ENCODE assay signal across 14 mouse cellular contexts in the genomic region with DNA sequence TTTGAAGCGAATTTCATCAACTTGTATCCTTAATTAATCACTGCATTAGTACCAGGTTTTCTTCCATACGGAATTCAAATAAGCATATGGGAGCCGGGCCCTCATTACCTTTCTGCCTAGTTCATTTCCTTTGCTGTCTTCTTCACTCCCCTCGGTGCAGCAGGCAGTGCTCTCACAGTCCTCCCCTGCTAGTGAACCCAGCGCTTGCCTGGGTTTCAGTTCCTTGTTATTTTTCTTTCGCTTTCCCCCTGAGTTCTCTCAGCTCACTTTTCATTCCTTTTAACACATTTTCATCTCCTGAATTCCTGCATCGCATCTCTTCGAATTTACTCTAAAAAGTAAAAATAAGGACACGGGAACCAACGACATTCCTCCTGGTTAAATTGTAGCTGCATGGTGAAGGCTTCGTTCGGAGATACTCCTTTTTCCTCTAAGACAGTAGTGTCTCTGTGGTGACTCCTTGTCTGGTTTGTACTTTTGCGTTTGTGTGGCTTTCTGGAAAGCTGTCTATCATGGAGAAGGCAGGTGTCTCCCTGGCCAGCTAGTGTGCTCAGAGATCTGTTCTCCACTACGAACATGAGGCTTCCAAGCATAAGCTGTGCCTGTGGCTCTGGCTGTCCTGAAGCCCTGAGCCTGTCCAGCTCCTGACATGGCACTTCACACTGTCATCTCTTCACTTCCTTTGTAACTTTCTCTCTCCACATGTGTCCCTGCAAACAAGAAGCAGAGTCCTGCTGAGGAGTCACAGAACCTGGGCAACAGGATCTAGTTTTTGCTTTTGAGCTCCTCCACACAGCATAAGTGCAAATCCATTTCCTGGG.
DNase-seq lines count a peak whose midpoint lies in the region; ATAC-seq and TF ChIP-seq lines count a peak whose summit lies in the region.
"Had no signal": no experiment of that assay in that cellular context is flagged by ENCODE, and none has a peak within 500 bp of the region (broad histone marks: within the 10 kb centered on the region; RNA-seq: fewer than 3 reads in every experiment).

No protein-coding gene starts in this region.

- no peak for DNase-seq in layer of hippocampus, adult 2 months (ENCODE audit: low spot score in 2 of 2)
- no peak for DNase-seq in layer of hippocampus, adult 8-10 months (ENCODE audit: low spot score in 2 of 2)
- DNase-seq in Muller cell, postnatal 12 days (ENCODE audit: inconsistent ontology term), result no peak
- DNase-seq: adrenal gland, adult 8-10 months; cerebellum, postnatal 25 days; forebrain, postnatal 0 days; gastrocnemius, postnatal 25 days; lung, adult 2 months; right cerebral cortex, postnatal 4 days had no signal

- H3K4me2 ChIP-seq in forebrain, embryonic 15.5 days (replicated peaks), result no peak overlapping the region
- no peak overlapping the region for H3K4me2 ChIP-seq in forebrain, embryonic 16.5 days (ENCODE audit: low read length)

- no peak overlapping the region for H3K9ac ChIP-seq in forebrain, embryonic 15.5 days (replicated peaks)
- H3K9ac ChIP-seq in forebrain, embryonic 16.5 days (replicated peaks; ENCODE audit: low read depth, low read length), result no peak overlapping the region
- H3K9ac ChIP-seq: forebrain, postnatal 0 days had no signal

- H3K27me3 ChIP-seq in forebrain, embryonic 15.5 days, result no peaks in the 10 kb centered on the region
- H3K27me3 ChIP-seq in forebrain, embryonic 16.5 days (replicated peaks; ENCODE audit: control insufficient read depth, insufficient read depth, low read length), result no peaks in the 10 kb centered on the region

- no peak for TF ChIP-seq CTCF in layer of hippocampus, adult 2 months (conservative IDR thresholded peaks at IDR 0.05)
- TF ChIP-seq CTCF in bone marrow, adult 2 months (IDR thresholded peaks at IDR 0.05; ENCODE audit: control insufficient read depth, insufficient read depth, low read length), result no peak

- H3K27ac ChIP-seq in forebrain, embryonic 15.5 days (replicated peaks), result 0 out of 2 replicates have a peak overlapping the region, but pooled peaks have one; percentile 7
- no peak overlapping the region for H3K27ac ChIP-seq in forebrain, embryonic 16.5 days (ENCODE audit: low read length)
- peak overlapping the region; percentile 63 for H3K27ac ChIP-seq in layer of hippocampus, adult 2 months
- H3K27ac ChIP-seq in bone marrow, adult 2 months (ENCODE audit: control insufficient read depth, insufficient read depth, low read depth, low read length, poor library complexity), result 0 out of 2 replicates have a peak overlapping the region, but pooled peaks have one; percentile 45

- 57% methylated on average over 14 of the region's 14 CpGs for WGBS in forebrain, embryonic 15.5 days
- 57% methylated on average over 14 of the region's 14 CpGs for WGBS in forebrain, embryonic 16.5 days
- WGBS in bone marrow, adult 2 months, result 43% methylated on average over 14 of the region's 14 CpGs

- no peaks in the 10 kb centered on the region for H3K36me3 ChIP-seq in forebrain, embryonic 15.5 days
- H3K36me3 ChIP-seq in forebrain, embryonic 16.5 days (ENCODE audit: control insufficient read depth, insufficient read depth), result no peaks in the 10 kb centered on the region

- no peak overlapping the region for H3K4me3 ChIP-seq in forebrain, embryonic 15.5 days
- no peak overlapping the region for H3K4me3 ChIP-seq in forebrain, embryonic 16.5 days (replicated peaks; ENCODE audit: low read length)
- no peak overlapping the region for H3K4me3 ChIP-seq in layer of hippocampus, adult 2 months
- no peak overlapping the region for H3K4me3 ChIP-seq in bone marrow, adult 2 months (replicated peaks; ENCODE audit: control insufficient read depth, low read depth, low read length)

- no peaks in the 10 kb centered on the region for H3K9me3 ChIP-seq in forebrain, embryonic 15.5 days
- H3K9me3 ChIP-seq in forebrain, embryonic 16.5 days (ENCODE audit: control insufficient read depth, low read length), result no peaks in the 10 kb centered on the region

- no peak for ATAC-seq in forebrain, embryonic 15.5 days (replicated peaks)
- no peak for ATAC-seq in forebrain, embryonic 16.5 days
- peak; percentile 96 for ATAC-seq in megakaryocyte progenitor cell, adult 5-6 weeks (replicated peaks; ENCODE audit: poor library complexity)
- ATAC-seq in monocyte, adult 5-6 weeks (replicated peaks; ENCODE audit: insufficient number of reproducible peaks, low FRiP score, low TSS enrichment, poor library complexity, severe bottlenecking), result no peak; the same call in 1 of the 2 replicates
- ATAC-seq: forebrain, postnatal 0 days had no signal

- TF ChIP-seq POLR2A in bone marrow, adult 2 months (IDR thresholded peaks at IDR 0.05; ENCODE audit: borderline replicate concordance, control insufficient read depth, low read depth, low read length), result no peak

- H3K4me1 ChIP-seq in forebrain, embryonic 15.5 days, result peaks cover 13% of the 10 kb centered on the region
- peaks cover 10% of the 10 kb centered on the region for H3K4me1 ChIP-seq in forebrain, embryonic 16.5 days (replicated peaks; ENCODE audit: control insufficient read depth, insufficient read depth, low read length)
- peaks cover 2% of the 10 kb centered on the region; the same call in 1 of the 2 replicates for H3K4me1 ChIP-seq in bone marrow, adult 2 months (ENCODE audit: control insufficient read depth, insufficient read depth, low read length)
